Mouse (Mus musculus) liver, adult 2 months (tissue): ENCODE results near the gene Abhd2. TPM values are rescaled to one million over a fixed set of nuclear protein-coding genes. Genes with fewer than 3 reads are reported as not detected.

Experiments used
- DNase-seq: peaks from one replicate; pipeline ENCODE4 v3.0.0-alpha.2; 2011; ENCODE audit warnings: low read depth, low spot score; ENCODE audit errors: extremely low read depth
- H3K27ac ChIP-seq: fragments of 200-500 bp; replicated peaks from 2 replicates; pipeline ENCODE4 v1.5.1; 2012; ENCODE audit warnings: low read depth, mild to moderate bottlenecking, control low read depth, inconsistent platforms, low read length; ENCODE audit not compliant: insufficient read depth
- H3K27me3 ChIP-seq: fragments of 200-500 bp; 2 replicates; pipeline ENCODE4 v1.6.1; 2012; ENCODE audit warnings: mild to moderate bottlenecking, moderate library complexity, low read length, inconsistent platforms; ENCODE audit not compliant: control insufficient read depth, insufficient read depth
- H3K36me3 ChIP-seq: fragments of 200-500 bp; 2 replicates; pipeline ENCODE4 v1.6.1; 2012; ENCODE audit warnings: low read length, inconsistent platforms; ENCODE audit not compliant: control insufficient read depth, insufficient read depth
- H3K4me1 ChIP-seq: fragments of 200-500 bp; 2 replicates; pipeline ENCODE4 v1.6.1; 2011; ENCODE audit warnings: low read length; ENCODE audit not compliant: control insufficient read depth, insufficient read depth
- H3K4me3 ChIP-seq: fragments of 200-500 bp; 2 replicates; pipeline ENCODE4 v1.5.1; 2011; ENCODE audit warnings: low read depth, mild to moderate bottlenecking, control low read depth, low read length, moderate library complexity; ENCODE audit not compliant: insufficient read depth
- H3K79me2 ChIP-seq: fragments of 200-500 bp; 2 replicates; pipeline ENCODE4 v1.6.1; 2012; ENCODE audit warnings: inconsistent platforms, mild to moderate bottlenecking, low read length, moderate library complexity; ENCODE audit not compliant: control insufficient read depth, insufficient read depth
- H3K9ac ChIP-seq: fragments of 200-500 bp; 2 replicates; pipeline ENCODE4 v1.6.1; 2012; ENCODE audit warnings: low read depth, mild to moderate bottlenecking, control low read depth, inconsistent platforms, low read length
- CTCF ChIP-seq: fragments of 200-500 bp; IDR thresholded peaks from 2 replicates; pipeline ENCODE4 v1.5.1; 2011; ENCODE audit warnings: low read depth, low read length, control low read depth
- POLR2A ChIP-seq: fragments of 200-500 bp; IDR thresholded peaks from 2 replicates; pipeline ENCODE4 v1.6.1; 2011; ENCODE audit warnings: low read length, control low read depth; ENCODE audit not compliant: insufficient read depth; ENCODE audit errors: extremely low read depth
- WGBS: fragments of 180-500 bp; shearing (Covaris S2); methylation state at CpG from one replicate; pipeline ENCODE4 v1.1.7; 2018; 5-methylcytosine and 5-hydroxymethylcytosine counted together
- polyA plus RNA-seq: library from polyadenylated mRNA; depleted of rRNA; stranded (reverse); fragments of >200 nt; gene quantifications from 2 replicates; pipeline ENCODE4 v1.2.3, GENCODE M21; 2012
- total RNA-seq: library from RNA; depleted of rRNA; stranded (reverse); fragments of >200 nt; gene quantifications from 2 replicates; pipeline ENCODE4 v1.2.3, GENCODE M21; 2014

Gene Abhd2
- total and polyA plus RNA-seq, 2 experiments = 46.4 to 51.2 TPM

DNA sequence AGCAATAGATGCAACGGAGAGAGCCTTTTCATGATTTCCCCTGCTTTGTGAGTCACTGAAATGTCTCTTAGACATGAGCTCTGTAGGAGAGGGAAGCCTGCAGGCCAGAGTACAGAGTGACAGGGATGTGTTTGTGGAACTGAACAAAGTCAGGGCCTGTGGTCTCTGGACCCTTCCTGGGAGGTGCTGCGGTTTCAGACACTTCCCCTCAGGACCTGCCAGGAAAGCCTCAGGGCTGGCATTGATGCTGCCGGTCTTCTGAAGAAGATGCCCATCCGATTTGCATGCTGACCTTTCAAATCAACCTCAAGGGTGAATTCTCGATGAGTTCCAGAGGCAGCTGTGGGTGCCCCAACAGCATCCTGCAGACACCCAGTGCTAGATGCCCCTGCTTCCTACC lies 41.5 kb downstream of the Abhd2 start:
- no peaks in the 10 kb centered on the region for H3K27me3 ChIP-seq
- 61% methylated on average over 5 of the region's 5 CpGs for WGBS
- TF ChIP-seq CTCF (no peak), POLR2A (no peak)
- peaks cover 8% of the 10 kb centered on the region; the same call in 1 of the 2 replicates for H3K79me2 ChIP-seq
- no peak overlapping the region for H3K27ac ChIP-seq
- DNase-seq = no peak
- no peak overlapping the region for H3K9ac ChIP-seq
- no peaks in the 10 kb centered on the region for H3K36me3 ChIP-seq
- H3K4me1 ChIP-seq = peaks cover 34% of the 10 kb centered on the region
- H3K4me3 ChIP-seq = no peak overlapping the region

DNA sequence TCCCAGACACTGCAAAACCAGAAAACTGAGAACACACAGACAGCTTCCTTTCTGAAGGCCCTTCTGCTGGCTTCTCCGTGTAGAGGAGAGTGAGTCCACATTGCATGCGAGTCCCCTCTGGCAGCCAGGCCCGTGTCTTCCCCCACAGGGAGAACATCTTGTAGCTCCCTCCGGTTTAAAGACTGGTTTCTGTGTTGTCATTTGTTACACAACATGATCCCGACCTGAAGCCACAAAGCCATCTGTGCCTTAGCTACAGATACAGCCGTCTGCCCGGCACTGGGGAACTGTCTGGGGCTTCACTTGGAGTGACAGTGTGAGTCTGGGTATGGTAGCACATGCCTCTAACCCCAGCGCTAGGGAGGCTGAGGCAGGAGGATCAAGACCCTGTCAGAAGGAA lies 42.1 kb downstream of the Abhd2 start:
- peaks cover 29% of the 10 kb centered on the region for H3K4me1 ChIP-seq

DNA sequence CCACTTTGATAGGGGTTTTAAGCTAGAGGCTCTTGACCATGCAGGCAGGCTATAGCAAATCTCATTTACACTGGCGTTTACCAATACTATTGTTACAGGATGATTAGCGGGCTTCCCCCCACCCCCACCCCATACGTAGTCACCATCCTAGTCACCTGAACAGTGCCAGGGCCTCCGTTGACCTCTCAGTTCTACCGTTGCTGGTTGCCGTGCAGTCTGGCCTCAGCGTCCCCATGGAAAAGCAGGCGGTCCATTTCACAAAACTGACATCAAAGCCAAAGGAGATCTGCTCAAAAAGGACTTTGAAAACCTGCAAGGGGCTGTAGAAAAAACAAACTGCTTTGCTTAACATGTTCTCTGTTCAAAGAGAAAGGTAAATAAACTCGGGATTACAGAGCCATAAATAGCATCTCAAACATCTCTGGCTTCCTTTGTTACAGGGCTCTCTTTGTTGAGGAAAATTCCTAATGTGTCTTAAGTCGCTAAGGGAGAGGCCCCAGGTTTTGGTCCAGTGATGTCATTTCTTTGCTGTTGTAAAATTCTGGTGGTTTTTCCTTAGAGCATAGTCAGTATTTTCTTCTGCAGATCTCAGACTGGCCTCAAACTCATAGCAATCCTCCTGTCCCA lies 43.2 kb downstream of the Abhd2 start:
- DNase-seq = no peak
- WGBS = 33% methylated on average over 10 of the region's 10 CpGs
- H3K4me3 ChIP-seq = no peak overlapping the region
- H3K4me1 ChIP-seq = peaks cover 25% of the 10 kb centered on the region
- no peak overlapping the region for H3K9ac ChIP-seq
- no peak overlapping the region for H3K27ac ChIP-seq
- peaks cover 8% of the 10 kb centered on the region; the same call in 1 of the 2 replicates for H3K79me2 ChIP-seq
- H3K36me3 ChIP-seq = no peaks in the 10 kb centered on the region
- H3K27me3 ChIP-seq = no peaks in the 10 kb centered on the region
- TF ChIP-seq CTCF (no peak), POLR2A (no peak)

More for the DNA sequence above, 42.1 kb downstream of the Abhd2 start:
- no peak for TF ChIP-seq CTCF
- TF ChIP-seq POLR2A = no peak
- Histone ChIP-seq H3K27ac (no peak overlapping the region), H3K36me3 (no peaks in the 10 kb centered on the region), H3K27me3 (no peaks in the 10 kb centered on the region), H3K79me2 (peaks cover 8% of the 10 kb centered on the region; the same call in 1 of the 2 replicates), H3K4me3 (no peak overlapping the region), H3K9ac (no peak overlapping the region)
- WGBS = 56% methylated on average over 8 of the region's 8 CpGs
- no peak for DNase-seq

- DNase-seq = no peak
- Histone ChIP-seq H3K4me1 (peaks cover 17% of the 10 kb centered on the region), H3K27me3 (no peaks in the 10 kb centered on the region), H3K36me3 (no peaks in the 10 kb centered on the region), H3K9ac (no peak overlapping the region), H3K27ac (no peak overlapping the region), H3K79me2 (peaks cover 10% of the 10 kb centered on the region; the same call in 1 of the 2 replicates), H3K4me3 (no peak overlapping the region)
- no peak for TF ChIP-seq POLR2A
- 85% methylated on average over 7 of the region's 7 CpGs for WGBS
These were observed 44.6 kb downstream of the Abhd2 start for GRCm38 (mm10) chr7:79317576-79317975.

GRCm38 (mm10) chr7:79318110-79318801 lies 45.3 kb downstream of the Abhd2 start:
- DNase-seq = peak; percentile 43
- no peak for TF ChIP-seq POLR2A
- no peak for TF ChIP-seq CTCF
- WGBS = 56% methylated on average over 13 of the region's 13 CpGs

DNA sequence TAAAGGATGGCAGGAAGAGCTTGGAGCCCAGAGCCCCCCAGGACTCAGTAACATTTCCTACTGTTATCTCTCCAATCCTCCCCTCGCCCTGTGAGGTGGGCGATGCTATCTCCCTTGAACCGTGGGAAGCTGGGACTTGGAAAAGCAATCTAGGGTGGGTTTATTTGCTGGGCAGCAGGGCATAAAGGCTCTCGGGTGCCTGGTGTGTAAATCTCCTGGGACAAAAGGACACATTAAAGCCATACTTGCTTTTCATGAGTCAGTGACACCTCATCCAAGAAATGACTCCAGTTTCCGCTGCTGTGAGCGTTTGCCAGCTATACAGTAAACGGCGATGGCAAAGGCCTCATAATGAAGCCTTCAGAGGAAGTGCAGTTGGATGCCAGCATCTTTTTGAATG lies 50.9 kb downstream of the Abhd2 start:
- Histone ChIP-seq H3K36me3 (peaks cover 14% of the 10 kb centered on the region), H3K4me1 (no peaks in the 10 kb centered on the region), H3K27ac (no peak overlapping the region), H3K79me2 (0 out of 2 replicates have a peak, but pooled peaks cover 2% of the 10 kb centered on the region), H3K4me3 (no peak overlapping the region), H3K9ac (no peak overlapping the region), H3K27me3 (no peaks in the 10 kb centered on the region)
- DNase-seq = no peak
- no peak for TF ChIP-seq CTCF
- no peak for TF ChIP-seq POLR2A
- WGBS = 88% methylated on average over 8 of the region's 8 CpGs

More at GRCm38 (mm10) chr7:79318110-79318801, 45.3 kb downstream of the Abhd2 start:
- Histone ChIP-seq H3K27ac (no peak overlapping the region), H3K4me1 (peaks cover 12% of the 10 kb centered on the region), H3K4me3 (no peak overlapping the region), H3K27me3 (no peaks in the 10 kb centered on the region), H3K9ac (no peak overlapping the region), H3K36me3 (no peaks in the 10 kb centered on the region), H3K79me2 (peaks cover 10% of the 10 kb centered on the region; the same call in 1 of the 2 replicates)
